Mouse (Mus musculus) heart, postnatal 0 days (tissue): Measurements from ENCODE around the gene Arhgef25.

Experiments used
- CTCF ChIP-seq: IDR thresholded peaks from 2 replicates; pipeline ENCODE4 v1.5.1; 2016; ENCODE audit warnings: antibody characterized with exemption, control low read depth, low read depth
- EP300 ChIP-seq: IDR thresholded peaks from 2 replicates; pipeline ENCODE4 v1.6.1; 2016; ENCODE audit warnings: antibody characterized with exemption, low read depth

- peak; percentile 72 for TF ChIP-seq CTCF
- no peak for TF ChIP-seq EP300
These were observed 39.0 kb upstream of the Arhgef25 start for GRCm38 (mm10) chr10:127228897-127229296.
